Mouse (Mus musculus) kidney, postnatal 0 days (tissue): ENCODE results near the gene Pdgfb. TPM values are rescaled to one million over a fixed set of nuclear protein-coding genes. Genes with fewer than 3 reads are reported as not detected.

Experiments
- ATAC-seq: fragments of 200-750 bp; cut with Nextera tagmentation; replicated peaks from 2 replicates; pipeline ENCODE4 v1.8.0; 2017; ENCODE audit warnings: low read depth, moderate number of reproducible peaks, moderate TSS enrichment, moderate library complexity; ENCODE audit not compliant: low FRiP score
- DNase-seq: peaks from one replicate; pipeline ENCODE4 v3.0.0-alpha.2; 2016; ENCODE audit warnings: low spot score
- H3K27ac ChIP-seq: fragments of 300-500 bp; sonication (generic); 2 replicates; pipeline ENCODE4 v1.5.1; 2014; ENCODE audit warnings: mild to moderate bottlenecking
- H3K27me3 ChIP-seq: fragments of 300-500 bp; sonication (generic); 2 replicates; pipeline ENCODE4 v1.6.1; 2014; ENCODE audit warnings: low read length, mixed read lengths; ENCODE audit not compliant: insufficient read depth
- H3K36me3 ChIP-seq: fragments of 300-500 bp; sonication (generic); 2 replicates; pipeline ENCODE4 v1.6.1; 2014; ENCODE audit warnings: low read length, mixed read lengths; ENCODE audit not compliant: insufficient read depth
- H3K4me1 ChIP-seq: fragments of 300-500 bp; sonication (generic); replicated peaks from 2 replicates; pipeline ENCODE4 v1.6.1; 2014; ENCODE audit warnings: antibody characterized with exemption, low read length, mixed read lengths; ENCODE audit not compliant: insufficient read depth
- H3K4me2 ChIP-seq: fragments of 300-500 bp; sonication (generic); 2 replicates; pipeline ENCODE4 v1.6.1; 2014; ENCODE audit warnings: mild to moderate bottlenecking, low read length, moderate library complexity, mixed read lengths
- H3K4me3 ChIP-seq: fragments of 300-500 bp; sonication (generic); replicated peaks from 2 replicates; pipeline ENCODE4 v1.5.1; 2014; ENCODE audit warnings: low read depth, low read length
- H3K9ac ChIP-seq: fragments of 300-500 bp; sonication (generic); 2 replicates; pipeline ENCODE4 v1.6.1; 2014; ENCODE audit warnings: low read depth, low read length
- H3K9me3 ChIP-seq: fragments of 300-500 bp; sonication (generic); replicated peaks from 2 replicates; pipeline ENCODE4 v1.6.1; 2016; ENCODE audit warnings: low read length, inconsistent platforms, mixed read lengths
- CTCF ChIP-seq: IDR thresholded peaks from 2 replicates; pipeline ENCODE4 v1.5.1; 2016; ENCODE audit warnings: antibody characterized with exemption, low read depth, mild to moderate bottlenecking, moderate library complexity
- WGBS: fragments of 180-500 bp; shearing (Covaris S2); extraction: QIAGEN DNeasy Blood & Tissue Kit; methylation state at CpG from one replicate; pipeline ENCODE4 v1.1.7; 2014; 5-methylcytosine and 5-hydroxymethylcytosine counted together
- polyA plus RNA-seq: library from polyadenylated mRNA; unstranded; fragments of >200 nt; fragmentation: Nextera tagmentation; extraction: Ambion mirVana; gene quantifications from 2 replicates; pipeline ENCODE4 v1.2.1, GENCODE M21; 2015

Gene Pdgfb
- polyA plus RNA-seq, 1 experiment from 2014 or later, result 6.8 TPM

DNA sequence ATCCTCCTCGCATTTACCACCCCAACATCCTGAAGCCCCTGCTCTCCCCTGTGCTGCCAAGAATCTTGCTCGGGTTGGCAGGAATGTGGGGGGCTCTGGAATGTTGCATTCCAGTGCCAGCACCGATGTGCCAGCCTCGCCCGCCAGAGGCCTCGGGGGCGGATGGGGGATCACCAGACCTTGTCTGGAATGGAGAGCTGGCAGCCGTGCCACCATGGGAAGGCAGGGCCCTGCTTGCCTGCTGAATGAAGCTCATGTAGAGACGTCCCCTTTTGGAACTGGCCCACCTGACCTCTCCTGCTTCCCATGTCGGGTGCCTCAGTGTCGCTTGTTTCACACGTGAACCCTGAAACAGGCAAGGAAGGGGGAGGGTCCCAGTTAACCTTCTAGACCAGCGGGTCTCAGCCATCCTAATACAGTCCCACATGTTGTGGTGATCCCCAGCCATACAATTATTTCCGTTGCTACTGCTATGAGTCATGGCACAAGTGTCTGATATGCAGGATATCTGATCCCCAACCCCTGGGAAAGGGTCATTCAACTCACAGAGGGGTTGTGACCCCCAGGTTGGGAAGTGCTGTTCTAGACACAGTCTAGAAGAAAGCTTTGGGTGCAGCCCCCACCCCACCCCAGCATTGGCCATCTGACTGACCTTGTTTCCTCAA lies 12.0 kb upstream of the Pdgfb start:
- Histone ChIP-seq H3K4me2 (no peak overlapping the region), H3K27me3 (no peaks in the 10 kb centered on the region), H3K36me3 (no peaks in the 10 kb centered on the region), H3K27ac (no peak overlapping the region), H3K9ac (no peak overlapping the region), H3K9me3 (no peaks in the 10 kb centered on the region), H3K4me3 (no peak overlapping the region), H3K4me1 (peaks cover 26% of the 10 kb centered on the region)
- peak; percentile 47 for DNase-seq
- WGBS, result 52% methylated on average over 14 of the region's 14 CpGs
- no peak for ATAC-seq
- TF ChIP-seq CTCF, result no peak

DNA sequence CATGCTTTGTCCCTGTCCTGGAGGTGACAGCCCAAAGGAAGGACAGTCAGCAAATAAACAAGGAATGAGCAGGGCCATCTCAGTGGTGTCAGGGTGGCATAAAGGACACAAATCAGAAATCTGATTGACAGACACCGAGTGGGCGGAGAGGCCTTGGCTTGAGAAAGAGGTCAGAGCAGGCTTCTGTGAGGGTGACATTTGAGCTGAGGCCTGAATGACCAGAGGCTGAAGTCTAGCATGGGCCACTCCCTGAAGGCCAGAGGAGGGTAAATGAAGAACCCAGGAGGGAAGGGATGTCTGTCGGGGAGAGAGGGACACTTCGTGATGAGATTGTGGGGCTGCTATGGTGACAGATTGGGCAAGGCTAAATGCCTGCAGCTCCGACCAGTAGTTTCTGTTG lies 11.3 kb upstream of the Pdgfb start:
- Histone ChIP-seq H3K36me3 (no peaks in the 10 kb centered on the region), H3K4me2 (no peak overlapping the region), H3K9ac (no peak overlapping the region), H3K9me3 (no peaks in the 10 kb centered on the region), H3K27ac (no peak overlapping the region), H3K4me3 (no peak overlapping the region), H3K4me1 (peaks cover 26% of the 10 kb centered on the region), H3K27me3 (no peaks in the 10 kb centered on the region)
- 71% methylated on average over 5 of the region's 5 CpGs for WGBS
- TF ChIP-seq CTCF, result no peak
- no peak for DNase-seq
- no peak for ATAC-seq

DNA sequence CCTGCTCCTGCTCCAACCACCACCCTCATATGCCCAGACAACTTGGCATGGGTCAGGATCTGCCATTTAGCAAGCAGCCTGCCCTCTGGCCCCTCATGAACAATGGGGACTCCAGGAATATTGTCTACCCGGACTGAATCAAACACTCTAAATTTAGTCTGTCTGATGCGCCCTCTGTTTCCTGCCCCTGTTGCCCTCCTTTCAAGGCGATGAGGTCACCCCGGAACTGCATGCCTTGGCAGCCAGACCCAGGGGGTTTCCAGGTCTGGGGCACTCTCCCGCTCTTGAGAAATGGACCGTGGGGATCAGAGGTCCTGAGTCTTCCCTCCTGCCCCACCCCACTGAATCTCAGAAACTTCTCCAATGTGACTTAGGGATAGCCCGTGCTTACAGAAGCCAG lies 10.8 kb upstream of the Pdgfb start:
- Histone ChIP-seq H3K4me3 (no peak overlapping the region), H3K27ac (peak overlapping the region; percentile 64; the same call in 1 of the 2 replicates), H3K36me3 (no peaks in the 10 kb centered on the region), H3K9ac (no peak overlapping the region), H3K4me2 (no peak overlapping the region), H3K4me1 (peaks cover 26% of the 10 kb centered on the region), H3K9me3 (no peaks in the 10 kb centered on the region), H3K27me3 (no peaks in the 10 kb centered on the region)
- ATAC-seq (no peak), DNase-seq (no peak)
- TF ChIP-seq CTCF, result no peak
- WGBS, result 43% methylated on average over 7 of the region's 7 CpGs

GRCm38 (mm10) chr15:80024331-80025313 lies 9.8 kb upstream of the Pdgfb start:
- Histone ChIP-seq H3K27ac (peak overlapping the region; percentile 64), H3K4me3 (no peak overlapping the region), H3K4me1 (peaks cover 26% of the 10 kb centered on the region), H3K9ac (no peak overlapping the region), H3K4me2 (no peak overlapping the region), H3K36me3 (no peaks in the 10 kb centered on the region), H3K9me3 (no peaks in the 10 kb centered on the region), H3K27me3 (no peaks in the 10 kb centered on the region)
- DNase-seq (peak; percentile 62), ATAC-seq (peak; percentile 59)
- whole genome bisulfite sequencing, result 32% methylated on average over 11 of the region's 11 CpGs
- TF ChIP-seq CTCF, result no peak

- H3K27ac ChIP-seq, result no peak overlapping the region
Measured at GRCm38 (mm10) chr15:80020516-80020915, 5.7 kb upstream of the Pdgfb start.

GRCm38 (mm10) chr15:80019625-80020024 lies 4.8 kb upstream of the Pdgfb start:
- ATAC-seq, result no peak

More at GRCm38 (mm10) chr15:80020516-80020915, 5.7 kb upstream of the Pdgfb start:
- Histone ChIP-seq H3K36me3 (no peaks in the 10 kb centered on the region), H3K9me3 (no peaks in the 10 kb centered on the region), H3K4me1 (peaks cover 5% of the 10 kb centered on the region), H3K27me3 (no peaks in the 10 kb centered on the region), H3K4me3 (no peak overlapping the region), H3K4me2 (no peak overlapping the region), H3K9ac (no peak overlapping the region)
- WGBS, result 72% methylated on average over 4 of the region's 4 CpGs
- no peak for ATAC-seq
- DNase-seq, result no peak
- no peak for TF ChIP-seq CTCF

More at GRCm38 (mm10) chr15:80019625-80020024, 4.8 kb upstream of the Pdgfb start:
- no peak overlapping the region for H3K27ac ChIP-seq
- no peak overlapping the region for H3K9ac ChIP-seq
- no peaks in the 10 kb centered on the region for H3K9me3 ChIP-seq
- no peaks in the 10 kb centered on the region for H3K36me3 ChIP-seq
- WGBS, result 63% methylated on average over 4 of the region's 4 CpGs
- peaks cover 6% of the 10 kb centered on the region; the same call in 1 of the 2 replicates for H3K4me1 ChIP-seq
- no peak overlapping the region for H3K4me3 ChIP-seq
- no peaks in the 10 kb centered on the region for H3K27me3 ChIP-seq
- no peak overlapping the region for H3K4me2 ChIP-seq
- no peak for TF ChIP-seq CTCF
- DNase-seq, result no peak
